Mouse (Mus musculus) brain, embryonic 14.5 days (tissue): Measurements from ENCODE around the gene Prex1.

Source experiments
- CTCF ChIP-seq: fragments of 200-500 bp; IDR thresholded peaks from 2 replicates; pipeline ENCODE4 v1.5.1; 2012; ENCODE audit warnings: inconsistent platforms, mild to moderate bottlenecking, moderate library complexity, borderline replicate concordance; ENCODE audit not compliant: insufficient read depth, insufficient read length; ENCODE audit errors: extremely low read depth
- POLR2A ChIP-seq: fragments of 200-500 bp; IDR thresholded peaks from 2 replicates; pipeline ENCODE4 v1.6.1; 2012; ENCODE audit warnings: mild to moderate bottlenecking, inconsistent platforms, borderline replicate concordance; ENCODE audit not compliant: poor library complexity, insufficient read depth, insufficient read length, severe bottlenecking; ENCODE audit errors: extremely low read depth

GRCm38 (mm10) chr2:166665244-166665922, 48.2 kb downstream of the Prex1 start:
- TF ChIP-seq CTCF (no peak), POLR2A (no peak)
